Mouse (Mus musculus): ENCODE measurements around the gene Yju2. TPM values are rescaled to one million over a fixed set of nuclear protein-coding genes. Genes with fewer than 3 reads are reported as not detected.

Gene Yju2
- total and polyA plus RNA-seq, 2 experiments, result 3.4 to 3.6 TPM

DNA sequence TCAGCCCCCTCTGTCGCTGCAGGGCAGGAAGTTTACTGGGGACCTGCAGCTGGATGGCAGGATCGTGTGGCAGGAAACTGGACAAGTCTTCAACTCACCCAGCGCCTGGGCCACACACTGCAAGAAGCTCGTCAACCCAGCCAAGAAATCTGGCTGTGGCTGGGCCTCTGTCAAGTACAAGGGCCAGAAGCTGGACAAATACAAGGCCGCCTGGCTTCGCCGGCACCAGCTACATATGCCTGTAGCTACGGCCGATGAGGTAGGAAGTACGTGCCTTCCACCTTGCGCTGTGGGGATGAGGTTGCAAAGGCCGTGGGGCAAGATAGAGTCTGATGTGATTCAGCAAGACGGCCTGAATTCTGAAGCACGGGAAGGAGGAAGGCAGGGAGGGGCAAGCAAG is 51.4 kb downstream of the Yju2 start:
- peaks cover 20% of the 10 kb centered on the region for H3K4me1 ChIP-seq (ENCODE audit: control insufficient read depth, insufficient read depth, low read length)
- H3K36me3 ChIP-seq (ENCODE audit: control insufficient read depth, insufficient read depth, low read length), result peaks cover under 1% of the 10 kb centered on the region; the same call in 1 of the 2 replicates
- no peaks in the 10 kb centered on the region for H3K27me3 ChIP-seq (ENCODE audit: control insufficient read depth, insufficient read depth, low read length)
- TF ChIP-seq POLR2A (IDR thresholded peaks at IDR 0.05; ENCODE audit: extremely low read depth, insufficient read depth, low read length), result no peak
- H3K79me2 ChIP-seq (ENCODE audit: control insufficient read depth, insufficient read depth, low read length), result no peaks in the 10 kb centered on the region; the same call in 1 of the 2 replicates
- peak; percentile 62 for DNase-seq (ENCODE audit: extremely low read depth, low read depth, low spot score)
- WGBS, result 39% methylated on average over 14 of the region's 14 CpGs
- peak overlapping the region; percentile 14 for H3K4me3 ChIP-seq (ENCODE audit: insufficient read depth, low read depth, low read length)
- H3K9ac ChIP-seq (ENCODE audit: low read depth, low read length), result peak overlapping the region; percentile 41
- 0 out of 2 replicates have a peak overlapping the region, but pooled peaks have one; percentile 20 for H3K27ac ChIP-seq (replicated peaks; ENCODE audit: insufficient read depth, low read depth, low read length)

DNA sequence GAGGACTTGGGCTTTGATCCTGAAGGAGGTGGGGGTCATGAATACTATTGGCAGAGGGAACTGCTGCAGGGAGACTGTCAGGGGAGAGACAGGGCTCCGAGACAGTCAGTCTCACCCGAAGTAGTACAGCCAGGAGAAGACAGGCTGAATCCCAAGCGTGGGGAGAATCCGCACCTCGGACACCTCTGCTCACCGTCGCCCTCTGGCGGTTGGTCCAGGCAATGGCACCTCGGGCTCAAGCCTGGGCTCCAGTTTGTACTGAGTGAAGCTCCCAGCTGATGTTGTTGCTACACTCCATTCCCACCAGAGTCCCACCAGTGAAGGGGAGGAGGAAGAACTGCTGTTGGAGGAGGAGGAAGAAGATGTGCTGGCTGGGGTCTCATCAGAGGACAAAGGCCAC is 51.8 kb downstream of the Yju2 start:
- H3K27ac ChIP-seq (replicated peaks; ENCODE audit: insufficient read depth, low read depth, low read length), result no peak overlapping the region
- H3K27me3 ChIP-seq (ENCODE audit: control insufficient read depth, insufficient read depth, low read length), result no peaks in the 10 kb centered on the region
- H3K79me2 ChIP-seq (ENCODE audit: control insufficient read depth, insufficient read depth, low read length), result no peaks in the 10 kb centered on the region; the same call in 1 of the 2 replicates
- H3K4me3 ChIP-seq (ENCODE audit: insufficient read depth, low read depth, low read length), result peak overlapping the region; percentile 14
- peak overlapping the region; percentile 41 for H3K9ac ChIP-seq (ENCODE audit: low read depth, low read length)
- TF ChIP-seq POLR2A (IDR thresholded peaks at IDR 0.05; ENCODE audit: extremely low read depth, insufficient read depth, low read length) (no peak), CTCF (IDR thresholded peaks at IDR 0.05; ENCODE audit: low read depth, low read length) (peak; percentile 99)
- peaks cover 20% of the 10 kb centered on the region for H3K4me1 ChIP-seq (ENCODE audit: control insufficient read depth, insufficient read depth, low read length)
- peak; percentile 50 for DNase-seq (ENCODE audit: extremely low read depth, low read depth, low spot score)
- 3% methylated on average over 9 of the region's 9 CpGs for WGBS
- peaks cover 2% of the 10 kb centered on the region; the same call in 1 of the 2 replicates for H3K36me3 ChIP-seq (ENCODE audit: control insufficient read depth, insufficient read depth, low read length)

DNA sequence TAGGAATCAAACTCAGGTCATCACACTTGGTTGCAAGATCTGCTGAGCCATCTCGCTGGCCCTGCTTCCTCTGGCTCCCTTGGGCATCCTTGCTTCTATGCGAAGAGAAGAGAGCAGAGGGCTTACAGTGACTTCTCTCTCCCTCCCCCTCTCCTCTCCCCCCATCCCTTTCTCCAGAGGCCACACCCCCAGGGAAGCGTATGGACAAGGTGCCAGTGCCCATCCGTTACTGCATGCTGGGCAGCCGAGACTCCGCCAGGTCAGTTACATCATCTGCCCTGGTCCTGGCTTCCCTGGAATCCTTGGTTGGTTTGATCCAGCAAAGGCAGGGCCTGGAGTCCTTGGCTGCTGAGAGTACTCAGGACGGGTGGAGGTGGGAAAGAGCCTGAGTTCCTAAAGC is 52.5 kb downstream of the Yju2 start:
- Histone ChIP-seq H3K4me3 (ENCODE audit: insufficient read depth, low read depth, low read length) (no peak overlapping the region), H3K27ac (replicated peaks; ENCODE audit: insufficient read depth, low read depth, low read length) (no peak overlapping the region), H3K9ac (ENCODE audit: low read depth, low read length) (no peak overlapping the region), H3K4me1 (ENCODE audit: control insufficient read depth, insufficient read depth, low read length) (peaks cover 20% of the 10 kb centered on the region), H3K79me2 (ENCODE audit: control insufficient read depth, insufficient read depth, low read length) (no peaks in the 10 kb centered on the region; the same call in 1 of the 2 replicates), H3K36me3 (ENCODE audit: control insufficient read depth, insufficient read depth, low read length) (peaks cover 4% of the 10 kb centered on the region; the same call in 1 of the 2 replicates), H3K27me3 (ENCODE audit: control insufficient read depth, insufficient read depth, low read length) (no peaks in the 10 kb centered on the region)
- 69% methylated on average over 7 of the region's 7 CpGs for WGBS
- DNase-seq (ENCODE audit: extremely low read depth, low read depth, low spot score), result no peak
- no peak for TF ChIP-seq CTCF (IDR thresholded peaks at IDR 0.05; ENCODE audit: low read depth, low read length)
- no peak for TF ChIP-seq POLR2A (IDR thresholded peaks at IDR 0.05; ENCODE audit: extremely low read depth, insufficient read depth, low read length)

DNA sequence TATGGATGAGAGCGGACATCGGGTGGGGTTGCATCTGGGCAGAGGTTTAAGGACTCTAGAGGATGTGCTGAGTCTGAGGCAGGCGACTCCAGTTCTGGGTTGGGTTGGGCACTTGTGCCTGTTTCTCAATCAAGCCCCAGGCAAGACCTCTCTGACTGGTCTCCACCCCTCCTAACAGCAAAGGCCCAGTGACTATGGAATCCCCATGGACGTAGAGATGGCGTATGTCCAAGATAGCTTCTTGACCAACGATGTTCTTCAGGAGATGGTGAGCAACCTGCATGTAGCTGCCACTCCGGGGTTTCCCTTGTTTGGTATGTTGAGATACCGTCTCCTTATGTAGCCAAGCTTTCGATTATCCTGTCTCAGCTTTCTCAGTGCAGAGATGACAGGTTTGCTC is 56.4 kb downstream of the Yju2 start:
- H3K4me3 ChIP-seq (ENCODE audit: insufficient read depth, low read depth, low read length), result no peak overlapping the region
- H3K4me1 ChIP-seq (ENCODE audit: control insufficient read depth, insufficient read depth, low read length), result peaks cover 5% of the 10 kb centered on the region
- no peak for DNase-seq (ENCODE audit: extremely low read depth, low read depth, low spot score)
- no peak overlapping the region for H3K27ac ChIP-seq (replicated peaks; ENCODE audit: insufficient read depth, low read depth, low read length)
- H3K9ac ChIP-seq (ENCODE audit: low read depth, low read length), result no peak overlapping the region
- H3K79me2 ChIP-seq (ENCODE audit: control insufficient read depth, insufficient read depth, low read length), result no peaks in the 10 kb centered on the region; the same call in 1 of the 2 replicates
- TF ChIP-seq POLR2A (IDR thresholded peaks at IDR 0.05; ENCODE audit: extremely low read depth, insufficient read depth, low read length), result no peak
- no peak for TF ChIP-seq CTCF (IDR thresholded peaks at IDR 0.05; ENCODE audit: low read depth, low read length)
- 91% methylated on average over 9 of the region's 9 CpGs for WGBS
- peaks cover 4% of the 10 kb centered on the region; the same call in 1 of the 2 replicates for H3K36me3 ChIP-seq (ENCODE audit: control insufficient read depth, insufficient read depth, low read length)
- no peaks in the 10 kb centered on the region for H3K27me3 ChIP-seq (ENCODE audit: control insufficient read depth, insufficient read depth, low read length)

DNA sequence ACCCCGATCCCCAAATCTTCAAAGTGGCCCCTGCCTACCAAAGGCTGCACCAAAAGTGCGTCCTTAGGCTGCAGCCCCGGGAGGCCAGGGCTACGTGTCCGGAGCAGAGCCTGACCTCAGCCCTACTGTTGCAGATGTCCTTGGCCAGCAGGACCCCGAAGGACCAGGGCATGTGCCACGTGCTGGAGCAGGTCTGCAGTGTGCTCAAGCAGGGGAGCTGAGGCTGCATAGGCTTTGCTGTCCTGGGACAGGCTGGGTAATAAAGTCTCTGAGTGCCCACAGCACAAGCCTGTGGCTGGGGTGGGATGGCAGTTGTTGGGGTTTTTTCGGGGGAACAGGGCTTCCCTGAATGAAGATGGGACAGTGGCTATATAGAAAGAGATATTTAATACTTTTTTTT is 57.5 kb downstream of the Yju2 start:
- 87% methylated on average over 8 of the region's 8 CpGs for WGBS

More for the DNA sequence above, 57.5 kb downstream of the Yju2 start:
- no peak for TF ChIP-seq CTCF (IDR thresholded peaks at IDR 0.05; ENCODE audit: low read depth, low read length)
- no peak for TF ChIP-seq POLR2A (IDR thresholded peaks at IDR 0.05; ENCODE audit: extremely low read depth, insufficient read depth, low read length)
- no peak overlapping the region for H3K4me3 ChIP-seq (ENCODE audit: insufficient read depth, low read depth, low read length)
- no peak overlapping the region for H3K9ac ChIP-seq (ENCODE audit: low read depth, low read length)
- H3K27ac ChIP-seq (replicated peaks; ENCODE audit: insufficient read depth, low read depth, low read length), result no peak overlapping the region
- H3K4me1 ChIP-seq (ENCODE audit: control insufficient read depth, insufficient read depth, low read length), result no peaks in the 10 kb centered on the region
- no peaks in the 10 kb centered on the region; the same call in 1 of the 2 replicates for H3K79me2 ChIP-seq (ENCODE audit: control insufficient read depth, insufficient read depth, low read length)
- H3K36me3 ChIP-seq (ENCODE audit: control insufficient read depth, insufficient read depth, low read length), result peaks cover 4% of the 10 kb centered on the region; the same call in 1 of the 2 replicates
- DNase-seq (ENCODE audit: extremely low read depth, low read depth, low spot score), result no peak
- H3K27me3 ChIP-seq (ENCODE audit: control insufficient read depth, insufficient read depth, low read length), result no peaks in the 10 kb centered on the region

All from liver, adult 2 months (tissue).